Mouse (Mus musculus) thymus, postnatal 25 days (tissue): ENCODE data around the gene Srarp.

Experiments
- DNase-seq: peaks from one replicate; pipeline ENCODE4 v3.0.0; 2022

Gene Srarp

GRCm38 (mm10) chr4:141387093-141387784 lies 48.7 kb downstream of the Srarp start:
- peak; percentile 74 for DNase-seq

- no peak for DNase-seq
Measured at GRCm38 (mm10) chr4:141386150-141386549, 49.8 kb downstream of the Srarp start.

- DNase-seq: peak; percentile 38
Measured at GRCm38 (mm10) chr4:141385275-141385674, 50.6 kb downstream of the Srarp start.
